Mouse (Mus musculus): ENCODE measurements around the gene Rtkn. TPM values are rescaled to one million over a fixed set of nuclear protein-coding genes. Genes with fewer than 3 reads are reported as not detected.

The Rtkn gene
- polyA plus RNA-seq, 3 experiments from 2014 or later, result 3.7 TPM; not detected in 2

DNA sequence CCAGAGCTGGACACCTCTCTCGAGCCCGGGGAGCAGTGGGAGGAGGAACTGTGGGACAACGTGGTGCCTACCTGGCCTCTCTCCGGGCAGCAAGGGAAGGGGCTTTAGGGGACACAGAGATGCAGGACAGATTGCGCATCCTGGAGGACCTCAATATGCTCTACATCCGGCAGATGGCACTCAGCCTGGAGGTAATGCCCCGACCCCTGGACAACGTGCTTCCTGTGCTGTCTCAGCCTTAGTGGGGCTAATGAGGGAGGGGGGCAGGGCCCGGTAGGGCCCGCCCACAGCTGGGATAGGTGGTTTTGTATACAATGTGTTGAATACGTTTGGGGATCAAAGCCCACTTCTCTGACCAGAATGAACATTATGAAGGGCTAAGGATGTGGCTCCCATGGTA lies 2.8 kb downstream of the Rtkn start:
- ATAC-seq, result no peak

DNA sequence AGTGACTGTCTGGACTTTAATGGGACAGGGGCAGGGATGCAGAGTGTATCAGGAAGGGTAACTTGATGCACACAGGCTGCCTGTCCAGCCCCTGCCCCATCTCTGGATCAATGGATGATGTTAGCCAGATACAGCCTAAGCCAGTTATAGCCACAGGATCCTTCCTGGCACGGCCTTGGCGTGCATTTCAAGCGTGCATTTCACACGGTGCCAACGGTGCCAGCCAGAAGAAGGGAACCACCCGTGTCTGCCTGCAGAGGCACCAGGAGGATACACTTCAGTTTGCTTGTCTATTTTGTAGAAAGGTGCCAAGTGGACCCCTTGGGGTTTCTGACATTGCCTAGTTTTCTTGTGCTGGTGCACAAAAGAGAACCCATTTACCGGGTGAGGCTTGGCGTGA lies 4.8 kb downstream of the Rtkn start:
- no peak for ATAC-seq

DNA sequence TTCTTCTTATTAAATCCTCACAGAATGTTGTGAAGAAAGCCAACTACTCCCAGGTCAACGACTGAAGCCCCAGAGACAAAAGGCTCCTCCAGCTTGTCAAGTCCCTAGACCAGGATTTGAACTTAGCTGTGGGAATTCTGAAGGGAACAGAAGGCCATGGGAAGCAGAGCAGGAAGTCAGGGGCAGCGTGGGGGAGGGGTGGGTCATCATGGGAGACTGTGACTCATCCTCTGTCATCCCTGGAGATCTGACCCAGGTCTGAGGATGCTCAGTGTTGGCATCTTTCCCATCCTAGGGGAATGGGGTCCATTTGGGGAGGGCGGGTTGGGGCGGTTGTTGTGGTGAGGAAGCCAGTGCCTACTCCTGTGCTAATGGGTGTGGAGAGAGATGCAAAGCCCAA lies 6.4 kb downstream of the Rtkn start:
- ATAC-seq, result no peak

DNA sequence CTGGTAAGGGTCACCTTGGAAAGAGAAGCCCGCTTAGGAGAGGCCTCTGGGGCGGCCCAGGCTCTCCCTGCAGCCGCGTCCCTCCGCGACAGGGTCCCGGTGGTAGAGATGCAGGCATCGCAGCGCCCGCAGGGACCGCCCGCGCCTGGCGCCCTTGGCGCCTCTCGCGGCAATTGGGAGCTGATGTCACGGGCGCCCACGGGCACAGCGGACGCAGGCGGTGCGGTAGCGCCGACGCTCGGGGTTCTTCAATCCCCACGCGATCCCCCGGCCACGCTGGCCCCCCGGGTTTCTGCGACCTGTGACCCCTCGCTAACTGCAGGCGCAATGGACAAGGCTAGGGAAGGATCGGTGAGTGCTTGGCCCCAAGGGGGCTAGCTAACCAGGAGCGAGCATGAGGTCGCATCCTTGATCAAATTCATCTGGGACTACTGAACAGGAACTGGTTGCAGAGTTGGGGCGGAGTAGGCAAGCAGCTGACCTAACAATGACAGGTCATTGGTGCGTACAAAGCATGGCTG lies 7.0 kb downstream of the Rtkn start:
- no peak for ATAC-seq

DNA sequence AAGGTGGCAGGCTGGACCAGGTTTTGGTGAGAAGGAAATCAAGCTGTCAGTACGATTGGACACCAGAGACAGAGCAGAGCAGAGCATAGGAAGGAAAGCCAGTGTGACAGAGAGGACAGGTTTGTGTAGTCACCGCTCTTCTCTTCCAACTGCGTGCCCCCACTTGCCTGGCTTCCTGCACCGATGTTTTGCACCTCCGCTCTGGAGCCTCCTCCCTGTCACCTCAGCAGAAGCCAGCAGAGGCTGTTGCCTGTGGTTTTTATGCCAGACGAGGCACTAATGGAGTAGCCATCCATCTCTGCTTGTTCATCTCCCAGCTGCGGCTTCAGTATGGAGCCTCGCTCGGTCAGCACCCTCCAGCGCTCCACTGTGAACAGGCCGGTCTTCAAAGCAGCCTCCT lies 7.6 kb downstream of the Rtkn start:
- no peak for ATAC-seq

DNA sequence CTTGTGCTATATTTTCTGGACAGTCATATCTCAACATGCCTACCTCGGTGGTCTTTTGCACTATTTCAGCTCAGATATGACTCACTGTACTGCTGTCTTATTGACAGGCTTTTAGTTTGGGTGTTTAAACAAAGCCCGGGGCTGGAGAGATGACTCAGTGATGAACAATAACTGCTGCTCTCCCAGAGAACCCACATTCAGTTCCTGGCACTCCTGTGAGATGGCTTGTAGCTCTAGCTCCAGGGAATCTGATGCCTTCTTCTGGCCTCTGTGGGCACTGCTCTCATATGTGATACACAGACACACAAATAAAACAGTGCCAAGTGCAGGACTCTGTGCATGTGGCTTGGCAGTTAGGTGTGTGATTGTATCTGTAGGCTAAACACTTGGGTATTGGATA lies 9.9 kb downstream of the Rtkn start:
- ATAC-seq, result no peak

DNA sequence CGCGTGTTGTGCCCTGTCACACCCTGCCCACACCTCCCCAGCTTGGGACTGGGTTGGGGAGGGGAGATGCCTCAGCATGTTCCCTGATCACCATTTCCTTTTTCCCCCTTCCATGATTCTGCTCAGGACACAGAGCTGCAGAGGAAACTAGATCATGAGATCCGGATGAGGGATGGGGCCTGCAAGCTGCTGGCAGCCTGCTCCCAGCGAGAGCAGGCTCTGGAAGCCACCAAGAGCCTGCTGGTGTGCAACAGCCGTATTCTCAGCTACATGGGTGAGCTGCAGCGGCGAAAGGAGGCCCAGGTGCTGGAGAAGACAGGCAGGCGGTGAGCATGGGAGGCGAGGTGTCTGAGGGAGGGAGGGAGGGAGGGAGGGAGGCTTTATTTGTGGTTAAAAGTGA lies 10.5 kb downstream of the Rtkn start:
- no peak for ATAC-seq

DNA sequence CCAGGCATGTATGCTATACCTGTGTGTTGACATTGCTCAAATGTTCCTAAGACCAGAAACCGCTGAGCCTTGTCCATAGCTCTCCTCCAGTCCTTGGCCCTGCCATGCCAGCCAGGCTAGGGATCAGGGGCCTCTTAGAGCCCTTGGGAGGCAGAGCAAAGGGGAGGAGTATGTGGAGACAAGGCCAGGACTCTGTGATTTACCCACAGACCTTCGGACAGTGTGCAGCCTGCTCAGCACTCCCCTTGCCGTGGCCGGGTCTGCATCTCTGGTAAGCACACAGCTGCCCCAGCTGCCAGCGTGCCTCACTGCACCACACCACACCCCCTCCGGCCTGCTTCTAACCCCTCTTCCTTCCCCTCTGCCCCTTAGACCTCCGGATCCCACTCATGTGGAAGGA lies 12.0 kb downstream of the Rtkn start:
- ATAC-seq, result no peak

DNA sequence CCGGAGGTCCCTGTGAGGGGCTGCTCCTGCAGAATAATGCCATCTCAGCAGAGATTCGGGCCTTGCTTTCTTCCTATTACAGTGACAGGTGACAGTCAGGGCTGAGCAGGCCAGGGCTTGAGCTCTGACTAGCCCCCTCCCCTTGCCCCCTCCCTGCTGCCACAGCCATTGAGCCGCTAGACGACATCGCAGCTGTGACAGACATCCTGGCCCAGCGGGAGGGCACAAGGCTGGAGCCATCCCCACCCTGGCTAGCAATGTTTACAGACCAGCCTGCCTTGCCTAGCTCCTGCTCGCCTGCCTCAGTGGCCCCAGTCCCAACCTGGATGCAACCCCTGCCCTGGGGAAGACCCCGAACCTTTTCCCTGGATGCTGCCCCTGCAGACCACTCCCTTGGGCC lies 16.5 kb downstream of the Rtkn start:
- no peak for ATAC-seq

DNA sequence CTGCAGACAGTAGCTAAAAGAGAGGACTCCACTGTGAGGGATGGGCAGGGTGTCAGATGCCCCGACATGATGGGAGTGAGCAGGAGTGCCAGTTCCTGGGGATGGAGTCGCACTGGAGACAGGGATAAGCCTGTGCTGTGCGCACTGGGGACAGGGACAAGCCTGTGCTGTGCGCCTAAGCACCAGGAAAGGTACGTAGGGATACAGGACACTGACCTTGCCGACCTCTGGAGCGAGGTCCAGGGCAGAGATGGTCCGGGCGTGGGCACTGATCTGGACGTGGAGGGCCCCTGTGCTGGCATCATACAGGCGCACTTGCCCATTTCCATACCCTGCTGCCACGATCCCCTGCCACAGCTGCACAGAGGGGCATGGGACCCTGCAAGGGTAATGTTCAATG lies 17.8 kb downstream of the Rtkn start:
- no peak for ATAC-seq

DNA sequence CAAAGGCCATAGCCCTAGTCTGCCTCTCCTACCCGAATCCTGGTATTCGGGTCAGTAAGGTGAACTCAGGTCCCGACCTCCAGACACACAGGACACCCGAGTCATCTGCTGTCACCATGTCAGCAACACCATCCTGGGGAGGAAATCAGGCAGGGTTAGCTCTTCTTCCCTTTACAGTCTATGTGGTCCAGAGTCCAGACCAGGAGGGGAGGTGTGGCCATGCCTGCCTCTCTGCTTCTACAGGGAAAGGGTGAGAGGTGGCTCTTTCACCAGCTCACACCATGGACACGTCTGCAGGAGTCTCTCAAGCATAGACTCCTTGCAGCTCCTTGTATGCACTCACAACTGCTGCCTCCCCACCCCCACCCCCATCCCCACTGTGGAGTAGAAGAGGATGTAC lies 18.2 kb downstream of the Rtkn start:
- no peak for ATAC-seq

DNA sequence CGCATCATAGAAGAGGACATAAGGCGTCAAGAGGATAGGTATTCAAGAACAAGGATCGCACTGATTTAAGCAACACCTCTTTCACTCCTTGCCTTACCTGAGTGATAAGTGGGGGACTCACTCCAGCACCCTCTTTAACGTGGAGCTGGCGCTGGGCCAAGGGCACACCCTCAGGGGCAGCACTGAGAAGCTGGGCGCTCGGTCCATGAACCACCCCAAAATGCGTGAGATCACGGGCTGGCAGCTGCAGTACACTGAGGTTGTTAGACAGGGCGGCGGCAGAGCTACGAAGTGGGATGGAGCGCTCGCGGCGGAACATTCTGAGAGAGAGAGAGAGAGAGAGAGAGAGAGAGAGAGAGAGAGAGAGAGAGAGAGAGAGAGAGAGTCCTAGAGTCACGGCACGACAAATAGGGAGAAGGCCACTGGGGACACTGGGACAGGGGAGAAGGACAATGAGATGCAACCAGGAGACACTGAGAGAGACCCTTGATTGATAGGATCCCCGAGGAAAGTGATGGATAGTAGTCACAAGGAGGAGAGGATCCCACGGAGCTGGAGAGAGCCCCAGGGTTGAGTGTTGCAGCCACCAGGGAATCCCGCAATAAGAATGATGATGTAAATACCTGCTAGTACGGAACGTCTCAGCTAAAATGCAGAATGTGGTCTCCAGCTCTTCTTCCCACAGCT lies 20.4 kb downstream of the Rtkn start:
- peak; percentile 19 for ATAC-seq

DNA sequence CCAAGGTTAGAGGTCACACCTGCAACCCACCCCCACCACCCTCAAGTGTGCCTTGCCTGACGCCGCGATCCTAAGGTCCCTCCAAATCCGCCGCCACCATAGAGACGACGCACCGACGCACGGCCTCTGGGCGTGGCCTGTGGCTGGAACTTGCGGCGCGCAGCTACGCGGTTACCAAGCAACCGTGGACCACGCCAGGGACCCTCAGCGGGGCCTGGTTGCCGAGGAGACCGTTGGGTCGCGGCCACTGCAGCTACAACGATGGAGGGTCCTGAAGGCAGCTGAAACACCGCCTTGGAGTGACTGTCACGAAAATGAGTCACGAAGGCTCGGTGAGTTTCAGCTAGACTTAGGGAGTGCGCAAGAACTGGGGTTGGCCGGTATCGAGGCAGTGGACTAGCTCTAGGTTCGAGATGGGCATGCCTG lies 21.0 kb downstream of the Rtkn start, which contains the start of the genes Wdr54 and 1700003E16Rik:
TSS of gene Wdr54 (minus strand) at position 139 of the 426 bp plus-strand sequence.
TSS of gene 1700003E16Rik (plus strand) at position 146 of the 426 bp plus-strand sequence.
- peak; percentile 64 for ATAC-seq

DNA sequence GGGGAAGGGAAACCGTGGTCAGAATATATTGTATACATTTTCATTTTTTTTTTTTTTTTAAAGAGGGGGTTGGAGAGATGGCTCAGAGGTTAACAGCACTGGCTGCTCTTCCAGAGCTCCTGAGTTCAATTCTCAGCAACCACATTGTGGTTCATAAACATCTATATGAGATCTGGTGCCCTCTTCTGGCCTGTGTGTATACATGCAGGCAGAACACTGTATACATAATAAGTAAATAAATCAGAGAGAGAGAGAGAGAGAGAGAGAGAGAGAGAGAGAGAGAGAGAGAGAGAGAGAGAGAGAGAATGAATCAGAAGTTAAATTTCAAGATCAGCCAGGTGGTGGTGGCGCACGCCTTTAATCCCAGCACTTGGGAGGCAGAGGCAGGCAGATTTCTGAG lies 24.2 kb downstream of the Rtkn start:
- ATAC-seq, result peak; percentile 62

DNA sequence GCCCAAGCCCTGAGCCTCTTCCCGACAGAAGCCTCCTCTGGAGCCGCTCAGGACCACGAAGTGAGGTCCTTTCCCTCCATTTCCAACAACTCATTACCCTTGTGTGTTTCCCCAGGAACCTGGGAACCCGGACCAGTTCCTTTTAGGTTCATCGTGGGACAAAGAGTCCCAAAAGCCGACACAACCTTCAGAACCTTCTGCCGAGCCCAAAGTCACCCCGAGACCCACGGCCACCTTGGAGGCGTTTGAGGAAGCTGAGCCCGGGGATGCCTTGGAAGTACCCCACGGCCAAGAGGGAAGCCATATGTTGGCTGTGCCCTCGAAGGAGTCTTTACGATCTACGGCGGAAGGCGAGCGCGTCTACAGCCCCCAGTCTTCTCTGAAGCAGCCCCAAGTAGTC lies 26.2 kb downstream of the Rtkn start:
- ATAC-seq, result no peak

DNA sequence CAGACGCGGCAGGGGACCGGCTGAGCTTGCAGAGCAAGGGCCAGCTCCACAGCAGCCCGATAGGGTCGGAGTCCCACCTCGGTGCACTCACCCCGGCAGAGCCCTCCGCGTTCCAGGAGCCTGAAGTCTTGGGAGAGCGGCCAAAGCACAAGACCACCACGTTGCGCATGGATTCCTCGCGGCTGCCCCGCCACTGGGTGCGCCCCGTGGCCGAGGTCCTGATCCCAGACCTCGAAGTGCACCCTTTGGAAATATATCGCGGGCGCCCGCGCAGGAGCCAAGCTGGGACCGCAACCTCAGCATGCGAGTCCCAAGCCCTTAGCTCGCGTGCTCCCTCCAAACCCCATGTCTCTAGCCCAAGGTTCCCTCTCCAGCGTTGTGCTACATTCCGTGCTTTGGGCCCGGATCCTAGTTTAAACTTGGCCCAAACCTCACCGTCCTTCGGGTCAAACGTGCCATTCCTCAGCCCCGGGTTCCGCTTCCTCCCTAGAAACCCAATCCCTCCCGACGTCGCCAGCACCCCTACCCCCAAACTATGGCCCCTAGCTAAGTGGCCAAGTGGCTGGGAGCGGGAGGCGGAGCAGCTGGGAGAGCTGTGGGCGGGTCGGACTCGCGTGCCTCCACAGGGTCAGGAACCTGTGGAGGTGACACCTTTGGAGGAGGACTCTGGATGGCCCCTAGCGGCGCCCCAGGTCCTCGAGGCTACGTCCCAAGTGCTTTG lies 26.8 kb downstream of the Rtkn start:
- ATAC-seq, result no peak

DNA sequence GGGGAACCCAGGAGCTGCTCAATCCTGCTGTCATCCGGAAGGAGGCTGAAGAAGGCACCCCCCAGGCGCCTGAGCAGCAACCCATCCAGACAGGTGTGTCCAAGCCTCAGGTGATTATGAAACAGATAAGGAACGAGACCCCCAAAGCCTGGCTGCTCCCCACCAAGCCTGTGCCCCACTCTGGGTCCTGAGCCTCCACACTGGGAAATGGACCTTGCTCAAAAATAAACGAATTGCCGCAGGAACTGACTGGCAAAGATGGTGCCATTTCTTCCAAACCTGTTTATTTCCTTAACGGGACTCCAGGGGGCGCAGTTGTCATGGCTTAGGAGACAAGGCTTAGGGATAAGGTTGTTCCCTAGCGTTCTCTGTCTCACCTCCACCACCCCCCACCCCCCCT lies 27.4 kb downstream of the Rtkn start:
- no peak for ATAC-seq

DNA sequence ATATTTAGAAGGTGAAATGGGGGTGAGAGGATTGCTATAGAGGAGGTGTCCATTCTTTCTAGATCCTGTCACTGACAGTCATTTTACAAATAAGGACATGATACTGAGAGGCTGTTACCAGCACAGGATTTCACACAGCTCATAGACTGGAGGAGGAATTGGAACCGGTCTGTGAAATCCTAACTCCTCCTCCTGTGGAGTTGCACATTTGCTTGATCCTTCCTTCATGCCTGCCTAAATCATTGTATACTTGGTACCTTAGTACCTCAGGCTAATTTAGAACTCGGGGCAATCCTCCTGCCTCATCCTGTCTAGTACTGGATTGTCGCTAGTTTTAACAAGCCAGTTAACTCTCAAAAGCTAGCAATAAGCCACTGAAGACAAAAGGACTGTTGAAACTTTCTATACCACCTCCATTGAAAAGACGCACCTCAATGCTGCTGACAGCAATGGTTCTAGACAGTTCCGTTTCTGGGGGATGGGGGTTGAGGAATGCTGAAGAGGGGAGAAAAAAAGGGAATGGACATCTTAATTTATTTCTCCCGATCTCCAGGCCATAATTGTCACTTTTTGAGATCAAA lies 29.9 kb downstream of the Rtkn start:
- peak; percentile 57 for ATAC-seq

DNA sequence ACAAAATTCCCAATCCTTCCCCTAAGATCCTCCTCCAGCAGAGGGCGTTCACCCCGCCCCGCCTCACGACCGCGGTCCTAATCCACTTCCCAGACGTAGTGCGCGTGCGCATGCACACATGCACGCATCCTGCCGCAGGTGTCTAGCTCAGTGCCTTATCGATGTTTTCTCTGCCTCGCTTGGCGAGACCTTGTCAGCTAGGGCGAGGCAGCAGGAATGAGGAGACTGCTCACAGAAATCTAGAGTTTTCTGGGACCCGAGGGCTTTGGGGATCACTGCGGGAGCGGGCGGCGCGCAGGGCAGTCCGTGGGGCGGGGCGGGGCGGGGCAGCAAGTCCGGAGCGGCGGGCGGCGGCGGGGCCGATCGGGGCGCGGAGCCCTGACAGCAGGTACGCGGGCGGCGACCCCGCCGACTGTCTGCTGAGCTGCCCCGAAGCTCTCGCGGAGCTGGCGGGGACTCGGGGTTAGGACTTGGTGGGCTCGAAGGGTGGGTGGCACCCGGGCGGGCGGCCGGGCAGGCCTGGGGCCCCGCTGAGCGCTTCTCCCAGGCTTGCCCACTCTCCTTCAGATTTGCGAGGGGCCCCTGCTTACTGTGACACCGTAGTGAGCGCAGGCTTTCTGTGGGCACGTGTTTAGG lies 30.5 kb downstream of the Rtkn start, which contains the start of gene Dctn1:
TSS of gene Dctn1 (plus strand) at position 314 of the 636 bp plus-strand sequence.
- peak; percentile 82 for ATAC-seq

DNA sequence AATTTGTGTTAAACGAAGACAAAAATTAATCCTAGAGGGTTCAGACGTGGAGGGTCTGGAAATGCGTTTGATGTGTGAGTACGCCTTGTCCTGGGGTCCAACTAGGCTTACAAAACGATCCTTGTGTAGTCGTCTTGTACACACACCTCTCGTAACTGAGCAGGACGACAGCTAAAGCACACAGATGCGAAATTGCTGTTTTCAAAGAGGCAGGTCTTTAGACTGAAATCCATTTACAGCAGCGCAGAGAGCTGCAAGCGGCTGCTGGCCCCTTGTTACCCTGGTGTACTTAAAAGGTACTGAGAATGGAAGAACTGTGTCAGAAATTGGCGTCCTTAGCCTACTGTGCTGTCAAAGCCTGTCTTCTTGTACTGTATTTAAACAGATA lies 31.0 kb downstream of the Rtkn start:
- peak; percentile 33 for ATAC-seq

DNA sequence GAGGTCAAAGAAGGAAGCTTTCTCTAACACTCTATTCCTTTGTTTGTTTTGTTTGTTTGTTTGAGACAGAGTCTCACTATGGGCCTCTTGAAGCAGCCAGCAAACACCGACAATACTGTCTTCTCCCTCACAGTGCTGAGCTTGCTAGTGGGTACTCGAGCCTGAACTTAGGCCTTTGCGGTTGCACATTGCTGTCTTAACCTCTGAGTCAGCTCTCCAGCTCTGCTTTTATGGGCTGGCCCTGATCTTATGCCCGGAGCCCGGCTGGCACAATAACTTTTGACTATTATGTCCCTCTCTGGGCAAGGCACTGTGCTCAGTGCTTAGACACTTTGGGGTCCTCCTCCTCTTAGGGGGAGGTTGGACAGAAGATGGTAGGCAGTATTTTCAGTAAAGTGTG lies 34.6 kb downstream of the Rtkn start:
- ATAC-seq, result no peak

DNA sequence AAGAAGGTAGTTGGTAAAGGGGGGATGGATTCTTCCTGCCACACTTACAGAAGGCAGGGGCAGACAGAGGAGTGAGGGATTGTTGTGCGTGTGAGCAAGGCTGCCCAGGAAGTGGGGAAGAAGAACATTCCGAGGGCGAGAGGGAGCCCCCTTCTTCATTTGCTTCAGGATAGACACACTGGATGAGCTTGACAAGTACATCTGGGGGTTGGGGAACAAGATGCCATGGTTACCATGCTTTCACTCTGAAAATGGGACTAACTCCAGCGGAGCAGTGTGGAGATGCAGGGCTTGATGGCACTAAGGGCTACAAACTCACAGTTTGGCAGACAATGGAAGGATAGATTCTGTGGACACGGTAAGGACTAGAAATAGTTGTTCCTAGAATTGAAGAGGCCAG lies 35.8 kb downstream of the Rtkn start:
- ATAC-seq, result no peak

DNA sequence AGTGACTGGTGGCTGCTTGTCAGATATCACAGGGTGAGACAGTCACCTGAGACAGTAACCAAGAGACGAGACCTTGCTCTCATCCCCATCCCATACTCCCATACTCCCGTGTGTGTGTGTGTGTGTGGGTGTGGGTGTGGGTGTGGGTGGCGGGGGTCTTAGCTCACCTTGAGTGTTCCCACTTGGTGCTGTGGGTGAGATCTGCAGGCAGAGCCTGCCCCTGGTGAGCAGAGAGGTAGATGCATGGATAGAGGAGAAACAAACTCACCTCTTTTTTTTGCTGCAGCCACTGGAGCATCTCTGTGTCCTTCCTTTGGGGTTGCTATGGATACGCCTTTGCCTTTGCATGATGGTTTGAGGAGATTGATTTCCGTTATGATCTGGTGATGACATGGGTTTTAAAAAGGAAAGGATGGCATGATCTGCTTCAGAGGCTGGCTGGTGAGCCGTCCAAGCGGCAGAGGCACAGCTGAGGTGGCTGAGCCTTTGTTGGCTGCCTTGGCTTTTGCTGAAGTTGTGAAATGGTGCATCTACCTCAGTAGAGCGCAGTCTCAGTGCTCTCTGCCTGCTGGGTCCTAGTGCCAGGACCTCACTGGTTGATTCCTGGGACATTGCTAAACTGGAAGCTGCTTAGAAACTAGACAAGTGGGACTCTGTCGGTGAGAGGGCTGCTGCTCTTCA lies 37.1 kb downstream of the Rtkn start:
- ATAC-seq, result no peak

Measured in inflammation-experienced regulatory T-cells, adult 6 months (primary cell).